Mouse (Mus musculus) cerebellum, adult 2 months (tissue): Measurements from ENCODE around the gene Tns1. TPM values are rescaled to one million over a fixed set of nuclear protein-coding genes. Genes with fewer than 3 reads are reported as not detected.

Experiments
- DNase-seq, 2 experiments: peaks; one replicate each; pipeline ENCODE4 v3.0.0; 2021
- H3K27ac ChIP-seq: fragments of 200-500 bp; 2 replicates; pipeline ENCODE4 v1.5.1; 2012; ENCODE audit warnings: low read length, control low read depth, inconsistent platforms; ENCODE audit not compliant: insufficient read depth
- H3K27me3 ChIP-seq: fragments of 200-500 bp; 2 replicates; pipeline ENCODE4 v1.6.1; 2012; ENCODE audit warnings: inconsistent platforms, mild to moderate bottlenecking, low read length, moderate library complexity; ENCODE audit not compliant: control insufficient read depth, insufficient read depth
- H3K4me1 ChIP-seq: fragments of 200-500 bp; 2 replicates; pipeline ENCODE4 v1.6.1; 2011; ENCODE audit warnings: low read length; ENCODE audit not compliant: control insufficient read depth, insufficient read depth
- H3K4me3 ChIP-seq: fragments of 200-500 bp; replicated peaks from 2 replicates; pipeline ENCODE3; 2011; ENCODE audit warnings: mild to moderate bottlenecking, low read depth, low read length, control low read depth; ENCODE audit not compliant: insufficient read depth
- CTCF ChIP-seq: fragments of 200-500 bp; IDR thresholded peaks from 2 replicates; pipeline ENCODE4 v1.5.1; 2011; ENCODE audit warnings: low read depth, mild to moderate bottlenecking, control low read depth, low read length, moderate library complexity, borderline replicate concordance; ENCODE audit not compliant: insufficient read depth
- POLR2A ChIP-seq: fragments of 200-500 bp; IDR thresholded peaks from 2 replicates; pipeline ENCODE4 v1.6.1; 2011; ENCODE audit warnings: low read length, control low read depth, borderline replicate concordance; ENCODE audit not compliant: insufficient read depth
- WGBS: fragments of 180-500 bp; shearing (Covaris S2); methylation state at CpG from one replicate; pipeline ENCODE4 v1.1.7; 2018; 5-methylcytosine and 5-hydroxymethylcytosine counted together
- polyA plus RNA-seq: library from polyadenylated mRNA; depleted of rRNA; stranded (reverse); fragments of >200 nt; gene quantifications from 2 replicates; pipeline ENCODE4 v1.2.3, GENCODE M21; 2012

Tns1 gene
- polyA plus RNA-seq, 1 experiment, result 25.1 TPM

DNA sequence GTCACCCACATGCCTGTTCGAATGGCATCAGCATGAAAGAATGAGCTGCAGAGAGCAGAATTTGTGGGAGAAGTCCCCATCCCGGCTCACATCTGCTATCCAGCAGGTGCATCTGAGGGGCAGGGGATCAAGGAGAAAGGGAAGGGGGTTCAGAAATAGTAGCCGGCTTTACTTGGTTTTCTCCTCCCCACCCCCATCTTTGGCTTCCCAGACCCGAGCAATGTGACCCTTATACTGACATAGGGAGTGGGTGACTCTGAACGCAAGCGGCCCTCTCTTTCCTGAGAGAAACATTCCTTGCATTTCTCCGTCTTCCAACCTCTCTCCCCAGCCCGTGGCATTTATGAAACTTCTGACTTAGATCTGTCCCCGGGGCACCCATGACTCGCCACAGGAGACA, 185.7 kb downstream of the Tns1 start:
- WGBS, result 80% methylated on average over 10 of the region's 10 CpGs
- H3K4me1 ChIP-seq, result peaks cover 9% of the 10 kb centered on the region
- DNase-seq, result no peak
- no peak overlapping the region for H3K4me3 ChIP-seq
- no peaks in the 10 kb centered on the region for H3K27me3 ChIP-seq
- no peak for TF ChIP-seq CTCF
- no peak for TF ChIP-seq POLR2A
- no peak overlapping the region for H3K27ac ChIP-seq

DNA sequence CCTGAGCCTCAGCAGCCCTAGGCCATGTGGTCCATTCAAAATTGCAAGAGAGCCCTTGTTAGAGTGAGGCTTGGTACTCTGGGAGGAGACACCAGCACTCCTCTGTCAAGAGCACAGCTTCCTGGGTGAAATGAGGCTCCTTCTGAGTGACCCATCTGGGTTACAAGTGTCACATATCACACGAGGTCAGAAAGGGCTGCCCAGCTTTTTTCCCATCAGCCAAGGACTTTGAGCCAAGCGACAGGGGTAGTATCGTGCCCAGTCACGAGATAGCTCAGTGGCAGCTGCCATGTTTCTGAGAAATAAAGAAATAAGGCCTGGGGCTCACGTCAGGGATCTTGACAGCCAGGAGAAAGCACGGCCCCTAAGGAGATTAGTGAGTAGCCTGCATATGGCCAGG, 186.4 kb downstream of the Tns1 start:
- Histone ChIP-seq H3K27ac (no peak overlapping the region), H3K27me3 (no peaks in the 10 kb centered on the region), H3K4me1 (peaks cover 9% of the 10 kb centered on the region), H3K4me3 (no peak overlapping the region)
- no peak for DNase-seq
- WGBS, result 43% methylated on average over 6 of the region's 6 CpGs
- TF ChIP-seq POLR2A (no peak), CTCF (no peak)

DNA sequence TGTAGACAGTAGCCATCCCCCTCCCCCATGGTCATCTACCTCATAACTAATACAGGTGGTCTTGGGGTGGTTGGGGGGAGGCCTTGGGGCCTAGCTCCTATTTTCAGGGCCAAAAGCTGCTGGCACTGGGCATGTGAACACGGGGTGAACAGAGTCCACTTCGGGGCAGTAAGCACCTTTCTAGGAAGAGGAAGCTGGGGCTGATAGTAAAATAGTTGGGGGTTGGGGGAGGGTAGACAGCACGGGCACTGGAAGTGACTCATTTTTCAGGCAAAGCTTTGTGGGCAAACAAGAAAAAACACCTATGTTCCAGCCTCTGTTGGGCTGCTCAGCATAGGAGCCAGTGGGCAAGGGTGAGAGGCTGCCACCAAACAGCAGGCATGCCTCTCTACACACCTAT, 187.7 kb downstream of the Tns1 start:
- no peak for DNase-seq
- no peaks in the 10 kb centered on the region for H3K27me3 ChIP-seq
- no peak overlapping the region for H3K27ac ChIP-seq

DNA sequence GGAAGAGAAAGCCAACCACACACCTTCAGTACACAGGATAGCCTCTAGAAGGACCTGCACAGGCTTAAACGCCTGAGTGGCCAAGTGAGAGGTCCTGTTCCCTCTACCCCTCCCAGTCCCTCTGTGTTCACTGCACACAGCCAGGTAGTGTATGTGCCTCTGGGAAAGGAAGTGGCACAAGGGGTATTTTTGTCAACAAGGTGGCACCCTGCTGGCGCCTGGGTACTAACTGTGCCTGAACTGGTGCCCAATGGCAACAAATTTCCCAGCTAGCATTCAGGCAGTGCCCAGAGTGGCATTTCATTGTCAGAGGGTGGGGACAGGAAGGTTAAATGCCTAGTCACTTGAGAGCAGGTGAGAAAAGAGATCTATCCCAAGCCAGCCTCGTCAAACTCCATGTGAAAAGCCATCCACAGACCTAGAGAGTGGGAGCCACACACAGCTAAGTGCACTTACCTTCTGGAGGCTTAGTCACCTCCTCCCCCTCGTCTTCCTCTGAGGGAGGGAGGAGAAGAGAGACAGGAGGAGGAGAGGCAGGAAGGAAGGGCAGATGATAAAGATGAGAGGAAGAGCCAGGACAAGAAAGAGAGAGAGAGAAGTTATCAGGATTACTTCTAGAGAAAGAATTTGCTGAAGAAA, 188.7 kb downstream of the Tns1 start:
- WGBS, result 60% methylated on average over 4 of the region's 4 CpGs
- Histone ChIP-seq H3K4me1 (peaks cover 9% of the 10 kb centered on the region), H3K27ac (no peak overlapping the region), H3K27me3 (no peaks in the 10 kb centered on the region), H3K4me3 (no peak overlapping the region)
- no peak for TF ChIP-seq CTCF
- no peak for TF ChIP-seq POLR2A
- peak; percentile 24 to 30 for DNase-seq

More for the DNA sequence above, 187.7 kb downstream of the Tns1 start:
- 85% methylated on average over 3 of the region's 3 CpGs for WGBS
- Histone ChIP-seq H3K4me3 (no peak overlapping the region), H3K4me1 (peaks cover 9% of the 10 kb centered on the region)
- no peak for TF ChIP-seq CTCF
- no peak for TF ChIP-seq POLR2A

DNA sequence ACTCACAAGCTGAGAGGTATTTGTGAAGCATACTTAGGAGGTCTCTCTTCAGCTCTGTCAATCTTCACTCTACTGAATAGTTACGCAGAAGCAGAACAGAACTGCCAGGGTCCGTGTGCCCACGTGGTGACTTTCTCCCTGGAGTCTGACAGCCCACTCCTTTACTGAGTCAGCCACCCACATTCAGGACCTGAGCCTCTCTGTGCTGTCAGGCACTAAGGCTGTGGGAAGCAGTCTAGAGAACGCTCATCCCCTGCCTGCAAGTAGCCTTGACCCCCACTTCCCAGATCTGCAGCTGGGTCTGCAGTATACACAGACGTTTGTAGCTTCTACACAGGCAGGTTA, 191.1 kb downstream of the Tns1 start:
- WGBS, result 76% methylated on average over 5 of the region's 5 CpGs
- no peak overlapping the region for H3K4me3 ChIP-seq
- TF ChIP-seq POLR2A, result no peak
- no peaks in the 10 kb centered on the region for H3K27me3 ChIP-seq
- no peak for DNase-seq
- peaks cover 9% of the 10 kb centered on the region for H3K4me1 ChIP-seq
- H3K27ac ChIP-seq, result no peak overlapping the region

DNA sequence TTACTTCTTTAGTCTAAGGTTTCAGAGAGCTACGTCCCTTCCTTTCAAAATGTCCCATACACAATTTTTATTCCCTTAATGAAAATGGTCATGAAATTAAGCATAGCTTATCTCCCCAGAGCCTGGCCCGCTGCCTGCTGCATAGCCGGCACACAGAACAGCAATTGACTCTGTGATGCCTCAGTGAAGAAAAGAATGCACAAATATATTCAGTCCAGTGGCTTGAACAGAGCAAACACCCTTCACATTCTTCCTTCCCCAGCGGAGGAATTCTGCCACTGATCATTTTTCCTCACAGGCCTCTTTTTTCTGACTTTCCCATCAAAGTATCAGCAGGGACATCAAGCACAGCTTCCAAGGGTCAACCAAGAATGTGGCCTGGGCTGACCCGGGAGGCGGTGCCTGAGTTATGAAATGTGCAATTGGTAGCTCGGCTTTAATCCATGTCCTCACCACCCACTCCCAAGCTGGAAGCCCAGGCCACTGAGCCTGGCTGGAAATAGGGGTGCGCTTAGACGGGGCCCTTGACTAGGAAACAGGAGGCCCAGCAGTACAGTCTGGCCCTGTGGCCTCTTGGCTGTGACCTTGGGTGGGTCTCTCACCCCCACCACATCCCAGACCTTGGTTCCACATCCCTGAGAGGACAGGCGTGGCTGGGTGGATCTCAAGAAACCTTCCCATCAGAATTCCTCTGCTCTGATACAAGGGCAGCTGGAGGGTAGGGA, 191.7 kb downstream of the Tns1 start:
- H3K27ac ChIP-seq, result no peak overlapping the region
- no peak for DNase-seq
- TF ChIP-seq POLR2A (no peak), CTCF (no peak)
- 83% methylated on average over 10 of the region's 10 CpGs for WGBS
- H3K4me3 ChIP-seq, result no peak overlapping the region
- H3K27me3 ChIP-seq, result no peaks in the 10 kb centered on the region
- peaks cover 9% of the 10 kb centered on the region for H3K4me1 ChIP-seq

DNA sequence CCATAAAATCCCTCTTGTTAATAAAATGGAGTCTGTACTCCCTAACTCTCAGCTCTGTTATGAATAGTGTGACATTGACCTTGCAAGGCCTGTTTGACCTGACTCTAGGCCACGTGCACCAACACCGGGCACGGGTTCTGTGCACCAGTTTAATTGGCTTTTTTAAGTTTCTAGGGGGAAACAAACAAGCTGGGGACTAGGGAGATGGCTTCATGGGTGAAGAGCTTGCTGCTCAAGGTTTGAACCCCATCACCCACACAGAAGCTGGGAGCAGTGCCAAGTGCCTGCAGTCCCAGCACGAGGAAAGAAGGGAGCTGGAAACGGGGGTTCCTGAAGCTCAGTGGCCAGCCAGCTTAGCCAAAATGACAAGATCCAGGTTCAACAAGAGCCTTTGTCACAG, 192.4 kb downstream of the Tns1 start:
- TF ChIP-seq CTCF, result no peak
- Histone ChIP-seq H3K27ac (no peak overlapping the region), H3K4me3 (no peak overlapping the region), H3K4me1 (peaks cover 9% of the 10 kb centered on the region), H3K27me3 (no peaks in the 10 kb centered on the region)
- 62% methylated on average over 5 of the region's 5 CpGs for WGBS
- DNase-seq, result no peak

DNA sequence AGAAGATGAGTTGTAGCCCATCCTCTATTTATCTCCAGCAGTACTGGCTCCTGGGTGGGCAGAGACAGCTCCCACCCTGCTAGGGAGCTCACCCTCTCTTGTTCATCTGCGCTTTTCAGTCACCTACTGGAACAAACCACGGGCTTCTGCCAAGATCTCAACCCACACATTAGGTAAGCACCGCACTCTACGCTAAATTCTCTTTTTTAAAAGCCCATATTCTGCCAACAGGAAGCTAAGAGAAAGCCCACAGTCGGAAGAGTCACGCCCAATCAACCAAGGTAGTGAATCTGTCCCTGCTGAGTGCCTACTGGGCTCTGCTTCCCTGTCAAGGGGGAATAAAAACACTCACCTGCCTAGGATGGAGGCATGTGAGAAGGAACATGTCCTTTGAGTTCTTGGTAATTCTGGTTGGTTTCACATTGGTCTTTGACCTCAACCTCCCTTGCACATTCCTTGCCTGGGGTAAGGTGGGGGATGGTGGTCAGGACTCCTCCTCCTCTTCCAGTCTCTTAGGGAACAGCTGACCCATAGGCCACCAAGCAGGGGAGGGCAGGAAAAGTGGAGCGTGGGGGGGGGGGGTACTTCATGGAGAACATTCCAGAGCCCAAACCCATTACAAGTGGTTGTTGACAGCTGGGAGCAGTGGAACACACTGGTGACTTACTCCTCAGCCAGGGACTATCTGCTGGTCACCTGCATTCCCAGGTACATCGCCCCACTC, 193.7 kb downstream of the Tns1 start:
- peaks cover 7% of the 10 kb centered on the region for H3K4me1 ChIP-seq
- TF ChIP-seq CTCF, result no peak
- no peak overlapping the region for H3K4me3 ChIP-seq
- H3K27me3 ChIP-seq, result no peaks in the 10 kb centered on the region
- WGBS, result 77% methylated on average over 8 of the region's 8 CpGs
- no peak overlapping the region for H3K27ac ChIP-seq
- no peak for DNase-seq
